Mouse (Mus musculus): ENCODE measurements around the gene Rbbp4. TPM values are rescaled to one million over a fixed set of nuclear protein-coding genes. Genes with fewer than 3 reads are reported as not detected.

Rbbp4 gene
- polyA plus RNA-seq, 1 experiment from 2014 or later: 167 TPM

GRCm38 (mm10) chr4:129379805-129380204, 44.6 kb upstream of the Rbbp4 start:
- no peak overlapping the region for H3K27ac ChIP-seq (ENCODE audit: low read depth)
- no peak for TF ChIP-seq CTCF (IDR thresholded peaks at IDR 0.05; ENCODE audit: low read depth)
- no peak for TF ChIP-seq EP300 (IDR thresholded peaks at IDR 0.05; ENCODE audit: low read depth)
- peaks cover 8% of the 10 kb centered on the region for H3K4me1 ChIP-seq (ENCODE audit: insufficient read depth)
- no peaks in the 10 kb centered on the region for H3K36me3 ChIP-seq (replicated peaks; ENCODE audit: insufficient read depth, low read length)
- ATAC-seq (no peak), DNase-seq (no peak)
- H3K27me3 ChIP-seq (ENCODE audit: insufficient read depth, low read length): peaks cover 4% of the 10 kb centered on the region; the same call in 1 of the 2 replicates
- no peak overlapping the region for H3K4me2 ChIP-seq (ENCODE audit: low read depth, low read length)
- H3K9me3 ChIP-seq (ENCODE audit: low read length): no peaks in the 10 kb centered on the region
- no peak overlapping the region for H3K9ac ChIP-seq (replicated peaks)
- 50% methylated on average over 3 of the region's 3 CpGs for WGBS (ENCODE audit: insufficient replicate concordance)
- H3K4me3 ChIP-seq (ENCODE audit: low read depth, low read length): no peak overlapping the region

- 3% methylated on average over 55 of the region's 65 CpGs for WGBS (ENCODE audit: insufficient replicate concordance)
- Histone ChIP-seq H3K27me3 (ENCODE audit: insufficient read depth, low read length) (peaks cover 4% of the 10 kb centered on the region; the same call in 1 of the 2 replicates), H3K4me1 (ENCODE audit: insufficient read depth) (peaks cover 22% of the 10 kb centered on the region), H3K27ac (ENCODE audit: low read depth) (peak within 1 kb of the TSS; percentile 74), H3K9me3 (ENCODE audit: low read length) (no peaks in the 10 kb centered on the region), H3K4me3 (ENCODE audit: low read depth, low read length) (peak within 1 kb of the TSS; percentile 82), H3K36me3 (replicated peaks; ENCODE audit: insufficient read depth, low read length) (no peaks in the 10 kb centered on the region), H3K9ac (replicated peaks) (peak within 1 kb of the TSS; percentile 83), H3K4me2 (ENCODE audit: low read depth, low read length) (peak within 1 kb of the TSS; percentile 99)
- no peak for TF ChIP-seq EP300 (IDR thresholded peaks at IDR 0.05; ENCODE audit: low read depth)
- no peak for TF ChIP-seq CTCF (IDR thresholded peaks at IDR 0.05; ENCODE audit: low read depth)
- ATAC-seq (peak; percentile 79), DNase-seq (peak; percentile 61)
Measured at GRCm38 (mm10) chr4:129377601-129378390, 42.6 kb upstream of the Rbbp4 start, which contains the start of gene Zbtb8a. Gene Zbtb8a, minus strand, starts transcription at chr4:129378116.

DNA sequence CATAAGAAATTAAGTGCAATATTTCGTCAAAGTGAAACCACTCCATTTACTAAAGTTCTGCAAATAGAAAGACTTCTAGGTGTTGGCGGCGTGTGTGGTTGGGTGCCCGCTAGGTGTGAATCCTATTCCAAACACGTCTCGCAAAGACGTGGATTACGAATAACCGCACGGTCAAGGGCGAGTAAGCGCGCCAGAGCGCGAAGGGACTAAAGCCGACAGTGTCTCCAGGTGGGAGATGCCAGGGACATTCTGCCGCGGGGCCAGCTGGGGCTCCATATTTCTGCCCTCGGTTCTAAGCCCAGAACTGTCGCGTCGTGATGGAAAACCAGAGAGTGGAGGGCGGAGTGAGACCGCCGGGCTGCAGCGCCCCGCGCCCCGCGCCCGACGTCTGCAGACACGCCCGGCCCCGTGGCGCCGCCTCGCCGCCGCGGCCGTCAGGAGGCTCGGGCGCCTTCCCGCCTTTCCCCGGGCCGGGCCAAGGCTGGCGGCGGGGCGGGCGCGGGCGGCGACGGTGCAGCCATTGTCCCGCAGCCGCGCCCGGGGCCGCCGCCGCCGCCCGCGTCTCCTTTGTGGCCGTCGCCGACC, 41.9 kb upstream of the Rbbp4 start:
- WGBS (ENCODE audit: insufficient replicate concordance): under 1% methylated on average over 62 of the region's 68 CpGs

DNA sequence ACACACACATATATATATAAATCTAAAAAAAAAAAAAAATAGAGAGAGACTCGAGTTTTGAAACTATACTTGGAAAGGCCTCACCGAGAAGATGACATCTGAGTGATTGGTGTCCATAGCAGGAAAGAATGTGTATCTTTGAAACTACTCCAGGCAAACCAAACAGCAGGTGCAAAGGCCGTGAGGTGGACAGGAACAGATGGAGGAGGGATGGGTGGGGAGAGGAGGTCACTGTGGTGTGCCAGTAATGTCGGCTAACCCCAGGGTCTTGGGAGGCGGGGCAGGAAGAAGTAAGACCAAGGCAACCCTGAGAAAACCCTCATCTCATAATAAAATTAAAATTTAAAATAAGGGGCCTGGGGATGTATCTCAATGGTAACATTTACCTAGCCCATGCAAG, 40.7 kb upstream of the Rbbp4 start:
- H3K4me2 ChIP-seq (ENCODE audit: low read depth, low read length): no peak overlapping the region
- no peak for ATAC-seq
- H3K4me1 ChIP-seq (ENCODE audit: insufficient read depth): peaks cover 22% of the 10 kb centered on the region
- H3K4me3 ChIP-seq (ENCODE audit: low read depth, low read length): no peak overlapping the region
- no peaks in the 10 kb centered on the region for H3K36me3 ChIP-seq (replicated peaks; ENCODE audit: insufficient read depth, low read length)
- H3K9ac ChIP-seq (replicated peaks): no peak overlapping the region
- TF ChIP-seq CTCF (IDR thresholded peaks at IDR 0.05; ENCODE audit: low read depth): no peak
- TF ChIP-seq EP300 (IDR thresholded peaks at IDR 0.05; ENCODE audit: low read depth): no peak
- 69% methylated on average over 5 of the region's 5 CpGs for WGBS (ENCODE audit: insufficient replicate concordance)
- H3K27me3 ChIP-seq (ENCODE audit: insufficient read depth, low read length): peaks cover 4% of the 10 kb centered on the region; the same call in 1 of the 2 replicates
- DNase-seq: no peak
- H3K27ac ChIP-seq (ENCODE audit: low read depth): no peak overlapping the region
- no peaks in the 10 kb centered on the region for H3K9me3 ChIP-seq (ENCODE audit: low read length)

More for the DNA sequence above, 41.9 kb upstream of the Rbbp4 start:
- no peaks in the 10 kb centered on the region for H3K9me3 ChIP-seq (ENCODE audit: low read length)
- no peaks in the 10 kb centered on the region for H3K36me3 ChIP-seq (replicated peaks; ENCODE audit: insufficient read depth, low read length)
- TF ChIP-seq EP300 (IDR thresholded peaks at IDR 0.05; ENCODE audit: low read depth) (no peak), CTCF (IDR thresholded peaks at IDR 0.05; ENCODE audit: low read depth) (no peak)
- H3K4me2 ChIP-seq (ENCODE audit: low read depth, low read length): peak overlapping the region; percentile 99
- peak overlapping the region; percentile 83 for H3K9ac ChIP-seq (replicated peaks)
- peak overlapping the region; percentile 82 for H3K4me3 ChIP-seq (ENCODE audit: low read depth, low read length)
- peak; percentile 62 for DNase-seq
- H3K27me3 ChIP-seq (ENCODE audit: insufficient read depth, low read length): peaks cover 4% of the 10 kb centered on the region; the same call in 1 of the 2 replicates
- H3K4me1 ChIP-seq (ENCODE audit: insufficient read depth): peaks cover 22% of the 10 kb centered on the region
- ATAC-seq: peak; percentile 81
- peak overlapping the region; percentile 74 for H3K27ac ChIP-seq (ENCODE audit: low read depth)

- DNase-seq (no peak), ATAC-seq (no peak)
- TF ChIP-seq EP300 (IDR thresholded peaks at IDR 0.05; ENCODE audit: low read depth) (no peak), CTCF (IDR thresholded peaks at IDR 0.05; ENCODE audit: low read depth) (no peak)
- Histone ChIP-seq H3K9ac (replicated peaks) (no peak overlapping the region), H3K27me3 (ENCODE audit: insufficient read depth, low read length) (peaks cover 4% of the 10 kb centered on the region; the same call in 1 of the 2 replicates), H3K36me3 (replicated peaks; ENCODE audit: insufficient read depth, low read length) (no peaks in the 10 kb centered on the region), H3K27ac (ENCODE audit: low read depth) (no peak overlapping the region), H3K9me3 (ENCODE audit: low read length) (no peaks in the 10 kb centered on the region), H3K4me2 (ENCODE audit: low read depth, low read length) (no peak overlapping the region), H3K4me3 (ENCODE audit: low read depth, low read length) (no peak overlapping the region), H3K4me1 (ENCODE audit: insufficient read depth) (peaks cover 22% of the 10 kb centered on the region)
- 67% methylated on average over 6 of the region's 6 CpGs for WGBS (ENCODE audit: insufficient replicate concordance)
Measured at GRCm38 (mm10) chr4:129375000-129375399, 39.8 kb upstream of the Rbbp4 start.

DNA sequence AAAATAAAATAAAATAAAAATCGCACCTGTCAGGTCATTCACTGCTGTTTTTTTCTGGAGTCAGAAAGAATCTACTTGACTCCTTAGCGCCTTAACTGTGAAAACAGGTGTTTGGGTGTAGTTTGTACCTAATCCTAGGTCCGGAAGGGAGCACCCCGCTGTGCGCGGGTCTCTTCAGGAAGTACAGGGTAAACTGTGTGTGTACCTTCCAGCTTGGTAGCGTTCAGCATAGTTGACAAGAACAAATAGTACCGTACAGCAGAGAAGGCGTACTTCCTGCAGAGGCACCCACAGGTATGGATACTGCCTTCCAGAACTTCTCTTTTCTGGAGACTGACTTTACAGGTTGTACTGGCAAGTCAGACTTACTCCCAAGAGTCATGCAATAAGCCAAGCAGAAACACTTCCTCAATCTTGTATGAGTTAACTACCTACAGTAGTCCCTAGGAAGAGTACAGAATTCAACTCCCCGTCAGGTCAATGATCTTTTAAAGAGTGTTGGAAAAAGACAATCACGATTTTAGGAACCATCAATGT, 39.1 kb upstream of the Rbbp4 start:
- no peak overlapping the region for H3K4me2 ChIP-seq (ENCODE audit: low read depth, low read length)
- peaks cover 22% of the 10 kb centered on the region for H3K4me1 ChIP-seq (ENCODE audit: insufficient read depth)
- H3K9me3 ChIP-seq (ENCODE audit: low read length): no peaks in the 10 kb centered on the region
- H3K27ac ChIP-seq (ENCODE audit: low read depth): no peak overlapping the region
- ATAC-seq (no peak), DNase-seq (no peak)
- no peaks in the 10 kb centered on the region for H3K36me3 ChIP-seq (replicated peaks; ENCODE audit: insufficient read depth, low read length)
- H3K4me3 ChIP-seq (ENCODE audit: low read depth, low read length): no peak overlapping the region
- no peak overlapping the region for H3K9ac ChIP-seq (replicated peaks)
- no peak for TF ChIP-seq CTCF (IDR thresholded peaks at IDR 0.05; ENCODE audit: low read depth)
- TF ChIP-seq EP300 (IDR thresholded peaks at IDR 0.05; ENCODE audit: low read depth): no peak
- WGBS (ENCODE audit: insufficient replicate concordance): 45% methylated on average over 11 of the region's 11 CpGs
- peaks cover 4% of the 10 kb centered on the region; the same call in 1 of the 2 replicates for H3K27me3 ChIP-seq (ENCODE audit: insufficient read depth, low read length)

Measured in liver, postnatal 0 days (tissue).